Mouse (Mus musculus) left cerebral cortex, postnatal 14 days (tissue): ENCODE results near the gene Vipr1. TPM values are rescaled to one million over a fixed set of nuclear protein-coding genes. Genes with fewer than 3 reads are reported as not detected.

Experiments
- DNase-seq, 2 experiments: peaks; one replicate each; pipeline ENCODE4 v3.0.0; 2021 to 2022; ENCODE audit warnings: low spot score in 2 of 2, mixed read lengths in 1 of 2
- intact Hi-C: fragments of 180-260 bp; cut with DNase I; formaldehyde crosslinking; loops from one replicate; pipeline ENCODE4 v1.15.1; 2025
- total RNA-seq, 2 experiments: library from RNA; stranded (reverse); gene quantifications; 2 replicates each; pipeline ENCODE4 v1.2.3; 2021

Vipr1 gene
- total RNA-seq, 2 experiments from 2014 or later: 21.1 to 23.6 TPM

- DNase-seq: no peak
- intact Hi-C loops: no loop called here
Observed at GRCm38 (mm10) chr9:121707801-121708200, 65.3 kb downstream of the Vipr1 start.

DNA sequence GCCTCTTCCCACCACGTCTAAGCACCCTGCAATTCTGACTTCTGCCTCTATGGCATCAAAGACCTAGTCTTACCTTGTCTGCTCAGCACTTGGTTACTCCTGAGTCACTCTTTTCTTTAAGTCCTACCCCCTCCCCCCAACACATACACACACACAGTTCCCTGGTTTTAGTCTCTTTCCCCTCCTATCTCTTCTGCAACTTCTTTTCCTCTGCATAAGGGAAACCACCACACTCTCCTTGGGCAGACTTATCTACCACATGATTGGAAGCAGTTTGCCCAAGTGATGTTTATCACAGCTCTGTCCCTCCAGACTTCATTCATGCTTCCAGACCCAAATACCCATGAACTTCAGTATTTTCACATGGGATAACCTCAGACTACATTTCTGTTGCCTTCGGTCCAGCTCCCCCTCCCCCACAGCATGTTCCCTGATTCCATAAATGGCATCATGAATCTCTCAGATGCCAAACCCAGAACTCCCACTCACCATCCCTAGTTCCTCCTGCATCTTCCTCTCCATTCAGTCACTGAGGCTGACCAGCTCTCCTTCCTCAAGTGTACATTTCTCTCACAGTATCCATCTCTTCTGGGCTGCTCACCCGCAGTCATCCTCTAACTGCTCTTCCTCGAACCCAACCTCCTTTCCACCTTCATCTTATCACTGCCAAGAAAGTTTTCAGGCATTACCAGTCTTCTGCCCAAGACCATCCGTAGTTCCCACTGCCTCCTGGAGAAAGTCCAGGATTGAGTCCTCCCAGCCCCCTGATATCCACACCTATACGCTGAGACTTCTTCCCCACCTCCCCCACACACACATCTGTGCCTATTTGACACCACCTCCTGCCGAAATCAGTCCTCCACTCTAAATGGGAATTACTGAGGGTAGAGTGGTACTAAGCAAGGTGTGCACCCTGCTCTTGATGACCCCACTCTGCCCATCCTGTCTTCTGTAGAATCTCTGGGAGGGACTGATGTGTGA lies 66.3 kb downstream of the Vipr1 start:
- DNase-seq: no peak

GRCm38 (mm10) chr9:121709898-121710583 lies 67.5 kb downstream of the Vipr1 start, which contains the start of gene Ss18l2:
Gene Ss18l2 (plus strand): TSS chr9:121710329.
- intact Hi-C loops: no loop called here
- peak; percentile 99 for DNase-seq

More for the DNA sequence above, 66.3 kb downstream of the Vipr1 start:
- intact Hi-C loops: no loop called here

GRCm38 (mm10) chr9:121710584-121710975 lies 68.1 kb downstream of the Vipr1 start:
- intact Hi-C loops: no loop called here
- no peak for DNase-seq

DNA sequence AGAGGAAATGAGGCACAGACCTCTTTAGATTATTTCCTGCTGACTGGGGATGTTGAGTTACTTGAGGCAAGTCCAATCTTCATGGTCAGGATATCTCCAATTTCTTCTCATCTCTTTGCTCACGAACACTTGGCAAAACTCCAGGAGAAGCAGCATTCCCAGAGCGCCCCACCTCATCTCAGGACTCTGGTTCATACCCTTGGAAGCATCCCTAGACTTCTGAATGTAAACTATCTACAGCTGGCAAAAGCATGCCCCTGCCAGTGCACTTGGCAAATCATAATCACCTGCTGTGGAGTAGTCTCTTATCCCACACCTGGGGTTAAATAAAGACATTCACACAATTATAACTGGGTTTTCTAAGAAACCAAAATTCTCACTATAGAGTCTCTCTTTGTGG lies 74.5 kb downstream of the Vipr1 start:
- no peak for DNase-seq
- intact Hi-C loops: no loop called here

DNA sequence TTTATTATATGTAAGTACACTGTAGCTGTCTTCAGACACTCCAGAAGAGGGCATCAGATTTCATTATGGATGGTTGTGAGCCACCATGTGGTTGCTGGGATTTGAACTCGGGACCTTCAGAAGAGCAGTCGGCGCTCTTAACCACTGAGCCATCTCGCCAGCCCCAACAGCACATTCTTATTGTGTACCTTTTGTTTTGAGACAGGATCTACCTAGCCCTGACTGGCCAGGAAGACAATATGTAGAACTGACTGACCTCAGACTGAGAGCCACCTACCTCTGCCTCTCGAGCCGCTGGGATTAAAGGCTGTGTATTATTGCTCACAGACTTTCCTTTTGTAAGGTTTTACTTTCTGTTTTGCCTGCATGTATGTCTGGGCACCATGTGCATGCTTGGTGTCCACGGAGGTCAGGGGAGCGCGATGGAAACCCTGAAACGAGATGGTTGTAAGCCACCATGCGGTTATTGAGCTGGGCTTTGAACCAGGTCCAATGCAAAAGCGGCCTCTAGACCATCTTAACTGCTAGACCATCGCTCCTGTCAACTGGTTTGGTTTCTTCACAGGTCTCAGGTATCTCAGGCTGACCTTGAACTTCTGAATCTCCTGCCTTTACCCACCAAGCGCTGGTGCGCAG lies 75.7 kb downstream of the Vipr1 start:
- DNase-seq: no peak
- intact Hi-C loops: no loop called here

GRCm38 (mm10) chr9:121718792-121719318 lies 76.3 kb downstream of the Vipr1 start, which contains the start of gene Nktr:
Gene Nktr (plus strand): TSS chr9:121719169.
- intact Hi-C loops: no loop called here
- peak; percentile 98 to 99 for DNase-seq

- DNase-seq: no peak
Observed at GRCm38 (mm10) chr9:121719347-121720331, 77.1 kb downstream of the Vipr1 start.

More at GRCm38 (mm10) chr9:121719347-121720331, 77.1 kb downstream of the Vipr1 start:
- intact Hi-C loops: no loop called here

Other genes with a start within 250 kb of the Vipr1 start
- 100 to 1,000 TPM; 625 to 626 TPM for gene Cck, start 147.0 kb upstream of the Vipr1 start, total RNA-seq
- gene Lyzl4, start 620 bp upstream of the Vipr1 start, total RNA-seq: 1 to 10 TPM in 1 of 2 experiments, under 1 TPM in 1; 0.97 to 1.2 TPM
- gene Sec22c, start 62.8 kb downstream of the Vipr1 start, total RNA-seq: 10 to 100 TPM; 27.7 to 29.1 TPM
- gene Ss18l2, start 67.6 kb downstream of the Vipr1 start, total RNA-seq: 100 to 1,000 TPM in 1 of 2 experiments, 10 to 100 TPM in 1; 82.8 to 100 TPM
- gene Nktr, start 76.5 kb downstream of the Vipr1 start, total RNA-seq: 100 to 1,000 TPM; 102 to 103 TPM
- 100 to 1,000 TPM; 112 to 127 TPM for gene Zfp651, start 116.6 kb downstream of the Vipr1 start, total RNA-seq
- gene Klhl40, start 134.9 kb downstream of the Vipr1 start, total RNA-seq: 1 to 10 TPM; 5.0 to 5.3 TPM
- gene Hhatl, start 149.8 kb downstream of the Vipr1 start, total RNA-seq: 1 to 10 TPM; 8.3 to 8.7 TPM
- 1 to 10 TPM; 9.1 to 9.3 TPM for gene Ccdc13, start 196.7 kb downstream of the Vipr1 start, total RNA-seq
- gene Higd1a, start 215.6 kb downstream of the Vipr1 start, total RNA-seq: 100 to 1,000 TPM in 1 of 2 experiments, 10 to 100 TPM in 1; 99.1 to 108 TPM